14 mouse cellular contexts compared by ENCODE assay signal in genomic region chr5:103008894-103009293, GRCm38 (mm10).
A peak's percentile ranks its signal among the peaks of the same experiment; 100 is the strongest.
DNase-seq lines count a peak whose midpoint lies in the region; TF ChIP-seq lines count a peak whose summit lies in the region.
"Had no signal": no experiment of that assay in that cellular context is flagged by ENCODE, and none has a peak within 500 bp of the region (broad histone marks: within the 10 kb centered on the region; RNA-seq: fewer than 3 reads in every experiment).

No protein-coding gene starts in this region.

- no peaks in the 10 kb centered on the region for H3K4me1 ChIP-seq in kidney, adult 2 months (ENCODE audit: control insufficient read depth, insufficient read depth, low read length)
- H3K4me1 ChIP-seq: embryonic facial prominence, embryonic 13.5 days; liver, embryonic 13.5 days had no signal

- no peak for TF ChIP-seq POLR2A in kidney, adult 2 months (IDR thresholded peaks at IDR 0.05; ENCODE audit: low read depth, low read length)

- no peaks in the 10 kb centered on the region for H3K27me3 ChIP-seq in kidney, adult 2 months (replicated peaks; ENCODE audit: control insufficient read depth, insufficient read depth, low read length)
- H3K27me3 ChIP-seq: embryonic facial prominence, embryonic 13.5 days; liver, embryonic 13.5 days had no signal

- intact Hi-C loops in left cerebral cortex, postnatal 36 days (cut with DNase I) = no loop called here

- 83% methylated on average over 4 of the region's 4 CpGs for WGBS in kidney, adult 2 months

- H3K36me3 ChIP-seq in kidney, adult 2 months (ENCODE audit: control insufficient read depth, insufficient read depth, low read length) = no peaks in the 10 kb centered on the region
- H3K36me3 ChIP-seq: embryonic facial prominence, embryonic 13.5 days; liver, embryonic 13.5 days had no signal

- H3K4me3 ChIP-seq in kidney, adult 2 months (ENCODE audit: insufficient read depth, low read depth, low read length) = no peak overlapping the region
- H3K4me3 ChIP-seq: embryonic facial prominence, embryonic 13.5 days; liver, embryonic 13.5 days; myocyte had no signal

- peak; percentile 1 for DNase-seq in kidney, adult 2 months
- no peak for DNase-seq in kidney, adult 18-20 months
- DNase-seq in cerebellum, adult 18-20 months = peak; percentile 83 to 84
- peak; percentile 74 to 88 for DNase-seq in cerebellum, postnatal 25 days
- peak; percentile 44 to 60 for DNase-seq in left cerebral cortex, postnatal 36 days (ENCODE audit: low spot score in 2 of 2)
- no peak for DNase-seq in T-cell, adult 2 months (ENCODE audit: low spot score)
- DNase-seq in yolk sac, embryonic 10.5 days (ENCODE audit: low spot score) = no peak
- DNase-seq: gastrocnemius, postnatal 14 days; kidney, adult 9 months; liver, embryonic 13.5 days; thymus, postnatal 4 days had no signal

- TF ChIP-seq CTCF in kidney, adult 2 months (conservative IDR thresholded peaks at IDR 0.05; ENCODE audit: insufficient read depth, insufficient read length, low read depth, low read length) = no peak

- no peak overlapping the region for H3K27ac ChIP-seq in kidney, adult 2 months (ENCODE audit: insufficient read depth, low read depth, low read length)
- H3K27ac ChIP-seq: embryonic facial prominence, embryonic 13.5 days; liver, embryonic 13.5 days; macrophage had no signal

Comparison
In these comparisons a context has a peak if more than half of its experiments do, and no peak if none do; other contexts are left out.
1. DNase-seq: peak in kidney, adult 2 months (single experiment), cerebellum, adult 18-20 months (2 of 2), cerebellum, postnatal 25 days (2 of 2) and left cerebral cortex, postnatal 36 days (2 of 2); none in kidney, adult 18-20 months (single experiment), T-cell, adult 2 months (single experiment) and yolk sac, embryonic 10.5 days (single experiment).